Mouse (Mus musculus): ENCODE measurements around the gene Cryab.

DNA sequence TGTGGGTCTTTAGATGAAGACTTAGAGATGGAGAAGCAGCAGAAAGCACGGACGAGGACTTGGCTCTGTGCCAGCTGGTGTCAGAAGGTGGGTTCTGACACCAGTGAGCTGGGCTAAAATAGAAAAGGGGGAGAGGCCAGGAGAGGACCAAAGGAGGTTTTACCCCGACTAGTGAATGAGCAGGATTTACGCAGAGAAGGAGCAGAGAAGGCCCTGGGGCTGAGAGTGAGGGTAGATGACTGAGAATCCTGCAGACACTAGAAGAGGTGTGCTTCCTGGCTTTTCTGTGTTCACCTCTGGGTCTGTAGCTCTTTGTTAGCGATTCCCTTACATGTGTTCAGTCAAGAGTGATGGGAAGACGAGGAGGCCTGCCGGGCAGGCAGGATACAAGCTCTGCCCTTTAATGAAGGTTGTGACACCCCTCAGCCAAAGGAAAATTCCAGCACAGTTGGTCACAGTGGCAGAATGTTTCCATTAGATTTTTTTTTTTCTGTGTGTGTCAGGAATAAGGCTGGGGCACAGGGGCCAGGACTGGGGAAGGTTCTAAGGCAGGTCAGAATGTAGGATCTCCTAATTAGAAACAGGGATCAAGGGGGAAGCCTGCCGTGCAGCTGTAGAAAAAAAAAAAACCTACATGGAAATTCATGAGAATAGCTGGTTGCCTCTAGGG, 25.1 kb upstream of the Cryab start:
- no peak for TF ChIP-seq CHD2 (IDR thresholded peaks at IDR 0.05; ENCODE audit: low read depth, low read length)
- no peak for TF ChIP-seq ZNF384 (IDR thresholded peaks at IDR 0.05; ENCODE audit: low read depth, low read length)
- no peak for TF ChIP-seq MAFK (IDR thresholded peaks at IDR 0.05; ENCODE audit: insufficient read depth, low read depth, low read length)
- no peak for TF ChIP-seq ZC3H11A (IDR thresholded peaks at IDR 0.05; ENCODE audit: borderline replicate concordance, low read depth, low read length)
- TF ChIP-seq HCFC1 (IDR thresholded peaks at IDR 0.05; ENCODE audit: borderline replicate concordance, insufficient read depth, low read length) = no peak
